ENCODE assay signal across 26 mouse cellular contexts in the genomic region with DNA sequence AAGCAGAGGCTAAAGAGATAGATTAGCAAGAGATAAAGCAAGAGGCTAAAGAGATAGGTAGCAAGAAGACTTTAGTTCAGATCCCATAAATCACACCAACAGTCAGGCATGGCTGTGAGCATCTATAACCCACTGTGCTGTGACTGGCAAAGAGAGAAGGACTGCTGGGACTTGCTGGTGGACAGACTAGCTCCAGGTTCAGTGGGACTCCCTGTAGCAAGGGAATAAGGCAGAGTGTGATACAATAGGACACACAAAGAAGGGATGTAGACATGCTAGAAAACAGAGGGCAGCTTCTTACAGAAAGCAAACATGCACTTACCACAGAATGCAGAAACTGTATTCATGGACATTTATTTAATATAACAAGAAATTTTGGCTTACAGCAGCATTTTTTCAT. TPM values are rescaled to one million over a fixed set of nuclear protein-coding genes. Genes with fewer than 3 reads are reported as not detected.
DNase-seq lines count a peak whose midpoint lies in the region; ATAC-seq lines count a peak whose summit lies in the region.
"Had no signal": no experiment of that assay in that cellular context is flagged by ENCODE, and none has a peak within 500 bp of the region (broad histone marks: within the 10 kb centered on the region; RNA-seq: fewer than 3 reads in every experiment).

No protein-coding gene starts in this region.

- no peaks in the 10 kb centered on the region for H3K36me3 ChIP-seq in hindbrain, embryonic 13.5 days
- no peaks in the 10 kb centered on the region for H3K36me3 ChIP-seq in hindbrain, embryonic 16.5 days (ENCODE audit: control insufficient read depth, insufficient read depth, low read length)
- no peaks in the 10 kb centered on the region for H3K36me3 ChIP-seq in neural tube, embryonic 13.5 days
- H3K36me3 ChIP-seq: embryonic facial prominence, embryonic 10.5 days; embryonic facial prominence, embryonic 12.5 days had no signal

- DNase-seq in cerebellum, postnatal 4 days (ENCODE audit: low spot score in 2 of 2), result no peak
- DNase-seq in frontal cortex, postnatal 36 days (ENCODE audit: low spot score in 2 of 2), result no peak
- DNase-seq in neural tube, embryonic 10.5 days (ENCODE audit: extremely low spot score, low spot score), result no peak
- DNase-seq: adrenal gland, adult 8-10 months; adrenal gland, postnatal 14 days; adrenal gland, postnatal 36 days; B cell, adult 2 months; cerebellum, adult 11 months; cerebellum, adult 18-20 months; cerebellum, adult 8-10 months; cerebellum, adult 9-11 months; cerebellum, postnatal 36 days; forebrain, postnatal 0 days had no signal

- H3K27ac ChIP-seq in hindbrain, embryonic 13.5 days, result 0 out of 2 replicates have a peak overlapping the region, but pooled peaks have one; percentile 44
- H3K27ac ChIP-seq in hindbrain, embryonic 16.5 days (ENCODE audit: low read depth, low read length), result no peak overlapping the region
- no peak overlapping the region for H3K27ac ChIP-seq in neural tube, embryonic 13.5 days (replicated peaks)
- H3K27ac ChIP-seq: embryonic facial prominence, embryonic 10.5 days; embryonic facial prominence, embryonic 12.5 days had no signal

- H3K9ac ChIP-seq in hindbrain, embryonic 13.5 days, result no peak overlapping the region
- no peak overlapping the region for H3K9ac ChIP-seq in hindbrain, embryonic 16.5 days (ENCODE audit: low read depth, low read length)
- no peak overlapping the region for H3K9ac ChIP-seq in neural tube, embryonic 13.5 days
- H3K9ac ChIP-seq: embryonic facial prominence, embryonic 12.5 days; forebrain, postnatal 0 days had no signal

- peaks cover 11% of the 10 kb centered on the region for H3K4me1 ChIP-seq in hindbrain, embryonic 13.5 days (replicated peaks)
- H3K4me1 ChIP-seq in hindbrain, embryonic 16.5 days (ENCODE audit: control insufficient read depth, insufficient read depth, low read depth, low read length), result no peaks in the 10 kb centered on the region
- H3K4me1 ChIP-seq in neural tube, embryonic 13.5 days (replicated peaks), result peaks cover 12% of the 10 kb centered on the region
- H3K4me1 ChIP-seq: embryonic facial prominence, embryonic 10.5 days; embryonic facial prominence, embryonic 12.5 days had no signal

- H3K27me3 ChIP-seq in hindbrain, embryonic 13.5 days, result no peaks in the 10 kb centered on the region
- no peaks in the 10 kb centered on the region for H3K27me3 ChIP-seq in hindbrain, embryonic 16.5 days (replicated peaks; ENCODE audit: control insufficient read depth, insufficient read depth, low read length)
- H3K27me3 ChIP-seq in neural tube, embryonic 13.5 days, result no peaks in the 10 kb centered on the region
- H3K27me3 ChIP-seq: CH12.LX; embryonic facial prominence, embryonic 12.5 days; Patski had no signal

- peak; percentile 43; the same call in 1 of the 2 replicates for ATAC-seq in cerebellum, adult (ENCODE audit: insufficient number of reproducible peaks, low FRiP score, low TSS enrichment)
- peak; percentile 33 for ATAC-seq in frontal cortex, adult (ENCODE audit: low TSS enrichment)
- no peak for ATAC-seq in hindbrain, embryonic 13.5 days (ENCODE audit: low FRiP score)
- no peak for ATAC-seq in hindbrain, embryonic 16.5 days
- ATAC-seq in neural tube, embryonic 13.5 days (ENCODE audit: low read depth), result 0 out of 2 replicates have a peak, but pooled peaks have one; percentile 62
- ATAC-seq: activated CD4-positive, CD25-positive, alpha-beta regulatory T cell, adult 4 months; CD4-positive, CD25-positive, alpha-beta regulatory T cell, adult 4 months; forebrain, embryonic 14.5 days; forebrain, postnatal 0 days; Patski had no signal

- no peaks in the 10 kb centered on the region for H3K9me3 ChIP-seq in hindbrain, embryonic 13.5 days
- H3K9me3 ChIP-seq in hindbrain, embryonic 16.5 days (ENCODE audit: control insufficient read depth, low read length), result no peaks in the 10 kb centered on the region
- no peaks in the 10 kb centered on the region for H3K9me3 ChIP-seq in neural tube, embryonic 13.5 days
- H3K9me3 ChIP-seq: embryonic facial prominence, embryonic 10.5 days; embryonic facial prominence, embryonic 12.5 days; G1E had no signal

- H3K4me2 ChIP-seq in hindbrain, embryonic 13.5 days, result no peak overlapping the region
- H3K4me2 ChIP-seq in hindbrain, embryonic 16.5 days (ENCODE audit: low read length), result no peak overlapping the region
- H3K4me2 ChIP-seq in neural tube, embryonic 13.5 days, result no peak overlapping the region
- H3K4me2 ChIP-seq: embryonic facial prominence, embryonic 12.5 days had no signal

- H3K4me3 ChIP-seq in hindbrain, embryonic 13.5 days, result no peak overlapping the region
- no peak overlapping the region for H3K4me3 ChIP-seq in hindbrain, embryonic 16.5 days (ENCODE audit: low read length)
- no peak overlapping the region for H3K4me3 ChIP-seq in neural tube, embryonic 13.5 days
- H3K4me3 ChIP-seq: embryonic facial prominence, embryonic 10.5 days; embryonic facial prominence, embryonic 12.5 days had no signal

RNA-seq across cellular contexts. Expression of gene Rasa1, which starts 15.1 kb away (rescaled TPM):
- polyA plus RNA-seq in hindbrain, embryonic 13.5 days (2015; fragmentation: Nextera tagmentation; extraction: Ambion mirVana), result 64.2 and 65.8 TPM in 2 replicates
- 42.4 and 52.4 TPM in 2 replicates for polyA plus RNA-seq in hindbrain, embryonic 16.5 days (2015; fragmentation: Nextera tagmentation; extraction: Ambion mirVana)
- 58.7 and 67.1 TPM in 2 replicates for polyA plus RNA-seq in neural tube, embryonic 13.5 days (2015; fragmentation: Nextera tagmentation; extraction: Ambion mirVana)

Comparison
In these comparisons a context has a peak if more than half of its experiments do, and no peak if none do; other contexts are left out.
1. ATAC-seq: peak in cerebellum, adult (single experiment), frontal cortex, adult (single experiment) and neural tube, embryonic 13.5 days (single experiment); none in hindbrain, embryonic 13.5 days (single experiment) and hindbrain, embryonic 16.5 days (single experiment).